Mouse (Mus musculus): ENCODE measurements around the gene Fggy. TPM values are rescaled to one million over a fixed set of nuclear protein-coding genes. Genes with fewer than 3 reads are reported as not detected.
A peak's percentile ranks its signal among the peaks of the same experiment; 100 is the strongest.

Gene Fggy
- polyA plus RNA-seq, 1 experiment from 2014 or later, result 18.3 TPM

DNA sequence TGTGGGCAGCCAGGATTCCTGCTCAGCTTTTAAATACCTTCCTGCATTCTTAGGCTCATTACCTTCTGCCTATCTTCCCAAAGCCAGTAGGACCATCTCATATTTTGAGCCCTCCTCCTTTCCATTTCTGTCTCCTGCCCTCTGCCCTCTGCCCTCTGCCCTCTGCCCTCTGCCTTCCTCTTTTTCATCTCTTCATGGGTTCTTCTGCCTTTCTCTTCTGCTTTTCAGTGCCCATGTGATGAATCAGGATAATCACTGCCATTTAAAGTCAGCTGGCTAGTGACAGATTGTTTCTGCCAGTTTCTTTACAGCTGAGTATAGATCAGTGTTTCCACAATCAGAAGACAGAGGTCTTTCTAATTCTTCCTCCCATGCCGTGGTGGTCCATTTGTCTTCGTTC lies 273.0 kb downstream of the Fggy start:
- Histone ChIP-seq H3K9me3 (ENCODE audit: control insufficient read depth, low read length) (no peaks in the 10 kb centered on the region), H3K4me3 (ENCODE audit: low read length) (no peak overlapping the region), H3K4me1 (ENCODE audit: control insufficient read depth, insufficient read depth, low read length) (no peaks in the 10 kb centered on the region), H3K27ac (ENCODE audit: low read depth, low read length) (no peak overlapping the region), H3K9ac (ENCODE audit: low read depth, low read length) (no peak overlapping the region), H3K27me3 (ENCODE audit: control insufficient read depth, insufficient read depth, low read length) (no peaks in the 10 kb centered on the region), H3K36me3 (ENCODE audit: control insufficient read depth, insufficient read depth, low read length) (no peaks in the 10 kb centered on the region), H3K4me2 (replicated peaks; ENCODE audit: low read depth, low read length) (no peak overlapping the region)
- WGBS, result 84% methylated on average over 2 of the region's 2 CpGs
- ATAC-seq (ENCODE audit: low FRiP score, low TSS enrichment), result no peak

DNA sequence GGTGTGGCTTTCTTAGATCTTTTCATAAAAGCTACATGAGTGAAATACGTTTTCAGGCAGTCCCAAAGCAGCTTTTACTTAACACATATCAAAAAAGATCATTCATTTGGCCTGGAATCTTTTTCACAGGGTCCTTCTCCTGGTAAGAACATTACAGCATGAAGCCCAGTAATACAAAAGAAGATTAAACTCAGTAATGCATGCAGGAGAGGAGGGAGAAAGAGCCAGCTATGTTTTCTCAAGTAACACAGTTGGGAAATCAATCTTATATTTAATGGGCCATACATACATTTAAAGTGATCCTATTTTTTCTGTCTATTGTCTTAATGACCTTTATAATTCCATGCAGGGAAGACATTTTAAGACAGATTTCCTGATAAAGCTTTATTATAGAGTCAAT lies 282.6 kb downstream of the Fggy start:
- Histone ChIP-seq H3K4me1 (ENCODE audit: control insufficient read depth, insufficient read depth, low read length) (no peaks in the 10 kb centered on the region), H3K9ac (ENCODE audit: low read depth, low read length) (no peak overlapping the region), H3K4me3 (ENCODE audit: low read length) (no peak overlapping the region), H3K36me3 (ENCODE audit: control insufficient read depth, insufficient read depth, low read length) (no peaks in the 10 kb centered on the region), H3K27me3 (ENCODE audit: control insufficient read depth, insufficient read depth, low read length) (no peaks in the 10 kb centered on the region), H3K9me3 (ENCODE audit: control insufficient read depth, low read length) (no peaks in the 10 kb centered on the region), H3K4me2 (replicated peaks; ENCODE audit: low read depth, low read length) (no peak overlapping the region), H3K27ac (ENCODE audit: low read depth, low read length) (0 out of 2 replicates have a peak overlapping the region, but pooled peaks have one; percentile 42)
- ATAC-seq (ENCODE audit: low FRiP score, low TSS enrichment), result peak; percentile 64; the same call in 1 of the 2 replicates
- 46% methylated on average over 1 of the region's 1 CpGs for WGBS

DNA sequence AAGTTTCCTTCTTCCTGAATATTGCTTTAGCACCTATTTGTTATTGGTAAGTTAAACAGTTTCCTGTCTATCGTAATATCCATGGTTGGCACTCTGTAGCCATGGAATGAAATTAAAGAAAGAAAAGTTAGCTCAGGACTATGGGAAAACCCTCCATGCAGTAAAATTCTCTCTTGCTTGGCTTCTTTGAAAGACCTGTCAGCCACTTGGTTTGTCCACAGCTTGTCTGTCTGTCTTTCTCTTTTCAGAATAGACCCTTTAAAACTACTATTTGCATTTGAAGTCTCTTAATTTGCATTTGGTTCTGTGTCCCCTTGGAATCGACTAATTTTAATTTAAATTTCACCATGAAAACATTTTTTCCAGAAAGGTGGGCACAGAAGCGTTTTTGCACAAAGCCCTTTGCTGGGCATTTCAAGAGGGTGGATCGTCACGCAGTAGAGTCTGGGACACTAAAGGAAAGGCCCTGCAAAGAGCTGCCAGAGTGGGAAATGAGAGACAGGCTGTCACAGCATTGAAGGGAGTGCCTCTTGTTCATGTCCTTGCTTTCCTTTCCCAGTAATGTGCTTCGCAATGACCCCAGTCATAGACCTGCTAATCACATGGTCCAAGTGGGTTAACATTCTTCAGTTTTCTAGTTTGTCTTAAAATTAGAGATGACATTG lies 283.2 kb downstream of the Fggy start:
- no peak overlapping the region for H3K9ac ChIP-seq (ENCODE audit: low read depth, low read length)
- ATAC-seq (ENCODE audit: low FRiP score, low TSS enrichment), result no peak
- no peak overlapping the region for H3K4me3 ChIP-seq (ENCODE audit: low read length)
- no peaks in the 10 kb centered on the region for H3K27me3 ChIP-seq (ENCODE audit: control insufficient read depth, insufficient read depth, low read length)
- H3K27ac ChIP-seq (ENCODE audit: low read depth, low read length), result no peak overlapping the region
- no peak overlapping the region for H3K4me2 ChIP-seq (replicated peaks; ENCODE audit: low read depth, low read length)
- H3K36me3 ChIP-seq (ENCODE audit: control insufficient read depth, insufficient read depth, low read length), result no peaks in the 10 kb centered on the region
- 80% methylated on average over 6 of the region's 6 CpGs for WGBS
- H3K4me1 ChIP-seq (ENCODE audit: control insufficient read depth, insufficient read depth, low read length), result no peaks in the 10 kb centered on the region; the same call in 1 of the 2 replicates
- no peaks in the 10 kb centered on the region for H3K9me3 ChIP-seq (ENCODE audit: control insufficient read depth, low read length)

DNA sequence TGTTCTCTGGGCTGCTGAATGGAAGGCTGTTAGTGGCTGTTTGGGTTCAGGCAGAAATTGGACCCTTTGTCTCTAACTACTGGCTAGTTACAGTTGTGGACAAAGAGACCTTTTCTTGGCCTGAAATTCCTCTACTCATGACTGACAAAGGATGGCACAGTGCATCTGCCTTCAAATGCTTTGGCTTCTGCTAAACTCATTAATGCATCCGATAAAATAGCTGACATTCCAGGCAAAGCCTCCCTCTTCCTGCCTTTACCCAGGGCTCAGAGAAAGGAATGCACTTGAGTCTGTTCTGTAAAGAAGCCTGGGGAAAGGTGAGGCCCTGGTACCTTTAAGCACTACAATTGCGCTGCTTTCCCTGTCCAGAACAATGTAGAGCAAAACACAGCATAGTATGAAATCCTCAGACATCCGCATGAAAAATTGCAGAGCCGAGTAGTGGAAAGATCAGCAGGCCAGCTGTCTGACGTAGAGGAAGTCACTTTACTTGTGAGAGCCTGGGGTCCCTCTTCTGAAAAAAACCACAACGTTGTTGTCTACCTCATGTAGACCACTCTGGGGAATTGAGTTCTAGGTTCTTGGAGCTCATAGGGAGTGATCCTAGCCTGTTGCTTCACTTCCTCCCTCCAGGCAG lies 288.8 kb downstream of the Fggy start:
- peak; percentile 64; the same call in 1 of the 2 replicates for ATAC-seq (ENCODE audit: low FRiP score, low TSS enrichment)
- no peaks in the 10 kb centered on the region for H3K36me3 ChIP-seq (ENCODE audit: control insufficient read depth, insufficient read depth, low read length)
- no peak overlapping the region for H3K9ac ChIP-seq (ENCODE audit: low read depth, low read length)

DNA sequence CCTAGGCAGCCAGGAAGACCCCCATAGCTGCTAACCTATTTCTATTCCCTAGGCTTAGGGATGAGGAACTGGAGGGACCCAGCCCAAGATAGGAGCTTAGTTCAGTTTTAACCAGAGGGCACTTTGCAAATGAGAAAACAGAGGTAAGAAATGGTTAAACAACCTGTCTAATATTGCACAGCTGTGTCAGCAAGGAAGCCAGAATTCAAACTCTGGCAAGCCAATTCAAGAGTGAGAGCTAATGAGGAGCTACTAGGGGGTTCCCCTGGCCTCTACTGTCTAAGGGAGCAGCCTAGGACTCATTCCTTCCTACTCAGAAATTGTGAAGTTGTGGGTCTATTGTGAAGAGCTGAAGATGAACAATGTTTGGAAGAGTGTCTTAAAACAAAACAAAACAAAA lies 289.9 kb downstream of the Fggy start:
- Histone ChIP-seq H3K27me3 (ENCODE audit: control insufficient read depth, insufficient read depth, low read length) (no peaks in the 10 kb centered on the region), H3K36me3 (ENCODE audit: control insufficient read depth, insufficient read depth, low read length) (no peaks in the 10 kb centered on the region), H3K9me3 (ENCODE audit: control insufficient read depth, low read length) (no peaks in the 10 kb centered on the region), H3K4me2 (replicated peaks; ENCODE audit: low read depth, low read length) (no peak overlapping the region), H3K4me1 (ENCODE audit: control insufficient read depth, insufficient read depth, low read length) (peaks cover 12% of the 10 kb centered on the region; the same call in 1 of the 2 replicates), H3K27ac (ENCODE audit: low read depth, low read length) (no peak overlapping the region), H3K9ac (ENCODE audit: low read depth, low read length) (no peak overlapping the region), H3K4me3 (ENCODE audit: low read length) (no peak overlapping the region)
- ATAC-seq (ENCODE audit: low FRiP score, low TSS enrichment), result no peak

More for the DNA sequence above, 288.8 kb downstream of the Fggy start:
- WGBS, result 43% methylated on average over 6 of the region's 6 CpGs
- Histone ChIP-seq H3K27ac (ENCODE audit: low read depth, low read length) (no peak overlapping the region; the same call in 1 of the 2 replicates), H3K9me3 (ENCODE audit: control insufficient read depth, low read length) (no peaks in the 10 kb centered on the region), H3K4me1 (ENCODE audit: control insufficient read depth, insufficient read depth, low read length) (peaks cover 12% of the 10 kb centered on the region; the same call in 1 of the 2 replicates), H3K4me2 (replicated peaks; ENCODE audit: low read depth, low read length) (no peak overlapping the region), H3K4me3 (ENCODE audit: low read length) (no peak overlapping the region), H3K27me3 (ENCODE audit: control insufficient read depth, insufficient read depth, low read length) (no peaks in the 10 kb centered on the region)

DNA sequence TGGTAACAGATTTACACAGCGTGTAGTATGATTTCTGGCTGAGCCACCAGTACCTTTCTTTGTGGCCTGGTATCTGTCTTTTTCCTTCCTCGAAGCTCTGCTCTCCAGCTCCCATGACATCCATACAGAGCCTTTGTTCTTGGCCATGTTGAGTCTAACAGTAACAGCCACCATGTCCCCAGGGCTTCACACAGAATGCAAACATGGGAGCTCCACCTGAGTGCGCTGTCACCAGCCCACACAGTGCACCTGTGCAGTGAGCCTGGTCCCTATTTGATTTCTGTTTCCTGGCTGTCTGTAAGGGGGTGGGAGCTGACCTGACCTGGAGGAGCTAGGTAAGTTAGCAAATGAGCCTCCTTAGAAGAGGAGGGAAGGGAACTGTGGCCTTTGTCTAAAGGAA lies 290.4 kb downstream of the Fggy start:
- 88% methylated on average over 3 of the region's 3 CpGs for WGBS
- no peak overlapping the region for H3K9ac ChIP-seq (ENCODE audit: low read depth, low read length)
- H3K9me3 ChIP-seq (ENCODE audit: control insufficient read depth, low read length), result no peaks in the 10 kb centered on the region
- no peak overlapping the region for H3K4me3 ChIP-seq (ENCODE audit: low read length)
- no peak overlapping the region for H3K27ac ChIP-seq (ENCODE audit: low read depth, low read length)
- H3K4me2 ChIP-seq (replicated peaks; ENCODE audit: low read depth, low read length), result no peak overlapping the region
- no peaks in the 10 kb centered on the region for H3K27me3 ChIP-seq (ENCODE audit: control insufficient read depth, insufficient read depth, low read length)
- no peak for ATAC-seq (ENCODE audit: low FRiP score, low TSS enrichment)
- no peaks in the 10 kb centered on the region for H3K36me3 ChIP-seq (ENCODE audit: control insufficient read depth, insufficient read depth, low read length)
- peaks cover 12% of the 10 kb centered on the region; the same call in 1 of the 2 replicates for H3K4me1 ChIP-seq (ENCODE audit: control insufficient read depth, insufficient read depth, low read length)

DNA sequence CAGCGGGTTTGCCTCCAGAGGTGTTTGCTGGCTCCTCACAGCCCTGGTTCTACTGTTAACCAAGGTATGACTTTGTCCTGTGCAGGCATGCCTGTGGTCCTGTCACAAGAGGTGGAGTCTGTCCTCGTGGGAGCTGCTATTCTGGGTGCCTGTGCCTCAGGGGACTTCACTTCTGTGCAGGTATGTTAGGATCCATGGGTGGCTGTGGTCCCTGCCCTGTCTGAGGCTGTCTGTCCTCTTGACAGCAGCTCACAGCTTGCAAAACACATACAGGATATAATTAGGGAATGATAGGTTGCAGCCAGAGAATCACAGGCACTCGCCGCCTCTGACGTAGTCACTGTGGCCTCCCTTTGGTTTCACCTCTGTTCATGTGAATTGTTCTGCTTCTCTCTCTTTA lies 292.2 kb downstream of the Fggy start:
- 82% methylated on average over 5 of the region's 5 CpGs for WGBS
- no peak overlapping the region for H3K4me2 ChIP-seq (replicated peaks; ENCODE audit: low read depth, low read length)
- no peak overlapping the region for H3K27ac ChIP-seq (ENCODE audit: low read depth, low read length)
- no peaks in the 10 kb centered on the region for H3K27me3 ChIP-seq (ENCODE audit: control insufficient read depth, insufficient read depth, low read length)
- no peak for ATAC-seq (ENCODE audit: low FRiP score, low TSS enrichment)
- peaks cover 12% of the 10 kb centered on the region; the same call in 1 of the 2 replicates for H3K4me1 ChIP-seq (ENCODE audit: control insufficient read depth, insufficient read depth, low read length)
- H3K9me3 ChIP-seq (ENCODE audit: control insufficient read depth, low read length), result no peaks in the 10 kb centered on the region
- H3K4me3 ChIP-seq (ENCODE audit: low read length), result no peak overlapping the region
- no peaks in the 10 kb centered on the region for H3K36me3 ChIP-seq (ENCODE audit: control insufficient read depth, insufficient read depth, low read length)
- no peak overlapping the region for H3K9ac ChIP-seq (ENCODE audit: low read depth, low read length)

DNA sequence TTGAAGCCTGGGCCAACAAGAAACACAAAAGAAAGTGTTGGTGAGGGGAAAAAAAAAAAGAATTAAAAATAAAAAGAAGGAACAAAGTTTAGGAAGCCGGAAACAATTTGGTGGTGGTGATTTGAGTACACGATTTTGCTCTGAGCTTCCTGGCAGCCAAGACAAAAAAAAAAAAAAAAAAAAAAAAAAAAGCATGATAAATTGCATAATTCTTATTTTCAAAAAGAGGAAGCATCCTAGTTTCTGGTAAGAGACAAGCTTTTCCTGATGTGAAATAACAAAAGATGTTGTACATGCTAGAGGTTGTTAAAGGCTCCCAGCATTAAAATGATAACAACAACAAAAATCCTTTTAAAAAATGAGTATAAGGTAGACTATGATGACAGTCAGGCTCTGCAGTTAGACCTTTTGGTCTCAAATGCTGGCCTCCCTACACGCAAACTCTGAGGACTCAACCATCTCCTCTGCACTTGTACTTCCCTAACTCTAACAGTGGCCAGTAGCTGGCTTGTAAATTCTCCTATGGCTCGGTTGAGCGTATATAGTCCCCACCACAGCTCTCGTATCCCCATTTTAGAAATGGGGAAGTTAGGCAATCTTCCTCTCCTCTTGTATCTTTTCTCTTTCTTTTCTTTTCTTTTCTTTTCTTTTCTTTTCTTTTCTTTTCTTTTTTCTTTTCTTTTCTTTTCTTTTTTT lies 292.9 kb downstream of the Fggy start:
- Histone ChIP-seq H3K4me2 (replicated peaks; ENCODE audit: low read depth, low read length) (no peak overlapping the region), H3K27ac (ENCODE audit: low read depth, low read length) (no peak overlapping the region)

DNA sequence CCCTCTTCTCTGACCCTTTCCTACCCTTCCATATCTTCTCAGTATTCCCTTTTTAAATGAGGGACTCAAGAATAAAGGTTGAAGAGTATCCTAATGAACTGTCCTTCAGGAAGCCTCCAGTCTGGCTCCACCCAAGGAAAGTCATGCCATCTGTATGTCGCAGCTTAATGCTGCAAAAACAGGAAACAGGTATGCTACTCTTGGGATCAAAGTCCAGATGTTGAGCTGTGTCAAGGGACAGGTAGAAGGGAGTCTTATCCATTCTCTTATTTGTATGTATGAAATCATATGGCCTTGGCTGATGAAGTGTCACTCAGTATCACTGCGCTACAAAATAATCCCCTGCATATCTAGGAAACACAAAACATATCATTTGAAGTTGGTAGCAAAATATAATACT lies 294.9 kb downstream of the Fggy start:
- 93% methylated on average over 2 of the region's 2 CpGs for WGBS
- no peak for ATAC-seq (ENCODE audit: low FRiP score, low TSS enrichment)
- Histone ChIP-seq H3K27me3 (ENCODE audit: control insufficient read depth, insufficient read depth, low read length) (no peaks in the 10 kb centered on the region), H3K36me3 (ENCODE audit: control insufficient read depth, insufficient read depth, low read length) (no peaks in the 10 kb centered on the region), H3K27ac (ENCODE audit: low read depth, low read length) (no peak overlapping the region), H3K9me3 (ENCODE audit: control insufficient read depth, low read length) (no peaks in the 10 kb centered on the region), H3K9ac (ENCODE audit: low read depth, low read length) (no peak overlapping the region), H3K4me1 (ENCODE audit: control insufficient read depth, insufficient read depth, low read length) (no peaks in the 10 kb centered on the region), H3K4me2 (replicated peaks; ENCODE audit: low read depth, low read length) (no peak overlapping the region), H3K4me3 (ENCODE audit: low read length) (no peak overlapping the region)

More for the DNA sequence above, 292.9 kb downstream of the Fggy start:
- no peaks in the 10 kb centered on the region for H3K27me3 ChIP-seq (ENCODE audit: control insufficient read depth, insufficient read depth, low read length)
- H3K36me3 ChIP-seq (ENCODE audit: control insufficient read depth, insufficient read depth, low read length), result no peaks in the 10 kb centered on the region
- no peaks in the 10 kb centered on the region for H3K9me3 ChIP-seq (ENCODE audit: control insufficient read depth, low read length)
- 88% methylated on average over 6 of the region's 6 CpGs for WGBS
- no peak overlapping the region for H3K9ac ChIP-seq (ENCODE audit: low read depth, low read length)
- no peak for ATAC-seq (ENCODE audit: low FRiP score, low TSS enrichment)
- H3K4me3 ChIP-seq (ENCODE audit: low read length), result no peak overlapping the region
- peaks cover 12% of the 10 kb centered on the region; the same call in 1 of the 2 replicates for H3K4me1 ChIP-seq (ENCODE audit: control insufficient read depth, insufficient read depth, low read length)
